Mouse (Mus musculus): ENCODE data around the gene Mamdc4.

DNA sequence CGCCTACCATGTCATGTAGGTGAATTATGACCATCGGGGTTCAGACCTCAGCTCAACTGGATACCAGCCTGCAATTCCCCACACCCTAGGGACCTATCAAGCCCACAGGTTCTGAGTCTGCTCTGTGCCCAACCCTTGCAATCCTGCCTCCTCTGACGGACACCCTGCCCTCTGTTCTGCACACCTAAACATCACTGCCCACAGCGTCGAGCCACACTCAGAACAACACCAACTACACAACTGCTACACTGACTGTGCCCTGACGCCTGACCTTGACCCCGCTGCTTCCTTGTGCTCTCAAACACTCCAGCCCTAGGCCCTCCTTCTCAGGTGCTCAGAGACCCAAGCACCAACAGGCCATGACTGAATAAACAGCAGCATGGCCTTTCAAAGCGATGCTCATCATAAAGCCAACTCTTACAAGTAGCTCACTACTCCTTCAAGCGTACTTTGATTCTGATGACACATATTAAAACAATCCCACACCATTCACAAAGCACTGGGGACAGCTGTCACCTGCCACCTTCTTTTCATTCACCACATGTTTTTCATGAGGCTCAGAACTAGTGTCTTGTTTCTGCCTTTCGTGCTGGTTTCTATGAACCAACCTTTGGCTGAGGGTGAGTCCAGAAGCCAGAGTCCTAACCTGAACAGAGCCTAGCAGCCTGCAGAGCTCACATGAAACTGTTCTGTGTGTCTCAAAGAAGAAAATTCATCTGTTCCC lies 32.8 kb downstream of the Mamdc4 start:
- no peak for TF ChIP-seq POLR2A (IDR thresholded peaks at IDR 0.05; ENCODE audit: borderline replicate concordance, control insufficient read depth, low read depth, low read length)
- no peak for TF ChIP-seq CTCF (IDR thresholded peaks at IDR 0.05; ENCODE audit: control insufficient read depth, insufficient read depth, low read length)
